Mouse (Mus musculus) gastrocnemius, postnatal 4 days (tissue): ENCODE results near the gene Ece1. TPM values are rescaled to one million over a fixed set of nuclear protein-coding genes. Genes with fewer than 3 reads are reported as not detected.
"Not testable (repeated sequence)": the region's sequence is repeated elsewhere in the genome, so short reads cannot be mapped to it uniquely, and the experiment has no call there.

Experiments used
- DNase-seq, 2 experiments: peaks; one replicate each; pipeline ENCODE4 v3.0.0; 2021 to 2022; ENCODE audit warnings: low spot score in 2 of 2, mixed read lengths in 2 of 2
- long read RNA-seq, 2 experiments: library from polyadenylated mRNA; stranded (forward); transcript quantifications; one replicate each; pipeline ENCODE4 v2.0.0; 2021
- total RNA-seq, 2 experiments: library from RNA; stranded (reverse); gene quantifications; 2 replicates each; pipeline ENCODE4 v1.2.3; 2021

Ece1 gene
- total RNA-seq = 10 to 100 TPM; 64.1 to 73.4 TPM
- long read RNA-seq, experiment 1, full-length matches to known transcripts = 2 of 69 reads
- long read RNA-seq, experiment 1, partial matches to known transcripts = 33 of 69 reads
- long read RNA-seq, experiment 1, other reads (novel, unspliced or antisense) = 34 of 69 reads
- long read RNA-seq, experiment 2, partial matches to known transcripts = 19 of 80 reads
- long read RNA-seq, experiment 2, other reads (novel, unspliced or antisense) = 61 of 80 reads

DNA sequence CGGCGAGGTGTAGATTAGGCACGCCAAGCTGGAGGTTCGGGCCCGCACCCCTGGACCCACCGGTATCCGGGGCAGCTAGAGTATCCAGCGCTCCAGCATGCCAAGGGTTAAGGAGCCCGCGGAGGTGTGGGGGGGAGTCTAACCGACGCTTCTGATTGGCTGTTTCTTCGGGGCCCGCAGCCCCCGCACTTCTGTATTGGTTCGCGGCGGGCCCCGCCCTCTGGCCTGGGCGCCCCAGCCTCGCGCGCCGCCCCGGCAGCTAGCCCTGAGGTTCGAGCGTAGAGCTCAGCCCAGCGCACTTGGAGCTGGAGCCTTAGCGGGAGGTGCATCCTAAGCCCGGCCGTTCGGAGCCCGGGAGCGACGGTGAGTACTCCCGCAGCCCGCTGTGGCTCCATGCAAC is at the start of gene Ece1:
TSS of gene Ece1 (plus strand) at position 219 of the 400 bp plus-strand sequence.
- peak; percentile 89 to 92 for DNase-seq

DNA sequence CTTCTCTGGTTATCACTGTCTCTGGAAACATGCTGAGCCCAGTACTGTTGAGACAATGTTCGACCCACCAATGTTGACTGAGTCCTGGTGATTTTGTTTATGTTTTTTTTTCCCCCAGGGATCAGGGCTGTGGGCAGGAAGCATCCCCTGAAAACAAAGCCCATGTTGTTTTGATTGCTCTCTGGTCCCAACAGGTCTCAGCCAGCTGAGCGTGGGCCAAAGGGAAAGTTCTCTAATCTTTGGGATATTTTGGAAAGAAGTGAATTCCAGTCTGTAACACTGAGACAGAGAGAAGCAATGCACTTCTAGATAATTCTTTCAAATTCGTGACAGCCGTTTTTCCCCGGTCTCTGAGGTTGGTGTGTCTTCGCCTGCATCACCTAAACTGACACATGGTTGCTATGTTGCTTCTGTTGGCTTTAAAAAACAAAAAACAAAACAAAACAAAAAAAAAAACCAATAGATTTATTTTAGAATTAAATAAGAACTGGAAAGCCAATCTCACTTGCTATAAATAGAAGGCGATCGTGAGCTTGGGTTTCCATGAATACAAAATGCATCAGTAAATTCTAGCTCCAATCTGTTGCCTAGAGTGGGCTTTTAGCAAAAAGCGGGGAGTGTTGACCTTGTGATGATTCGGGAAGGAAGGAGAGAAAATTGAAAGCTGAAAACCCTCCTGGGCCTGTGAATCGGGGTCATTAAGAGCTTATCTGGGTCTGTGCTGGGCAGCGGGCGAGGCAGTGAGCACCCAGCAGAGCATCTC is 48.9 kb upstream of the Ece1 start:
- no peak for DNase-seq

GRCm38 (mm10) chr4:137814140-137814539 is 47.9 kb upstream of the Ece1 start:
- DNase-seq = no peak

DNA sequence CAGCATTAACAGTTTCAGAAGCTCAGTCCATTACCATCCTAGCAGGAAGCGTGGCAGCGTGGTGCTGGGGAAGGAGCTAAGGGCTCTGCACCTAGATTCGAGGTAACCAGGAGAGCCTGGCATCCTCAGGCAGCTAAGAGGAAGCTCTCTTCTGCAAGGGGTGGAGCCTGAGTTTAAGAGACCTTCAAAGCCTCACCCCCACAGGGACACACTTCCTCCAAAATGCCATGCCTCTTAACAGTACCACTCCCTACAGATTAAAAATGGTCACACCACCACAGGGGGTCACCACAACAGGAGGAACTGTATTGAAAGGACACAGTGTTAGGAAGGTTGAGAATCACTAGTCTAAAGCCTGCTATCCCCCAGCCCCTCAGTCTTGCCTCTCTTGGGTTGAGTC is 46.6 kb upstream of the Ece1 start:
- no peak for DNase-seq

DNA sequence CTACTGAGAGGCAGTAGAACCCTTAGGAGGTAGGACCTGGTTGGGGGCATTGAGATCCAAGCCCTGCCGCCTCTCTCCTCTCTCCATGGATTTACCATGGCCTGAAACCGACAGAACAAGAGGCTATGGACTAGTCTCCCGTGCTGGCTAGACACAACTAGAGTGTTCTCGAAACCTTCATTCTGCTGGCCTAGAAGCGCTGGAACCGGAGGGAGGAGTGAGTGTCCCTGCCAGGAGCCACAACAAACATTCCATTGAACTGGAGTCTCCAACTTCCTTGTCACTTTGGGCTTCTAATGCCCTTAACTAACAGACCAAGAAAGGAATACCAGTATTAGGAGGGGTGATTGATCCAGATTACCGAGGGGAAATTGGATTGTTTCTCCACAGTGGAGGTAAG is 45.8 kb upstream of the Ece1 start:
- DNase-seq = no peak

- no peak for DNase-seq
Observed at GRCm38 (mm10) chr4:137818341-137818740, 43.7 kb upstream of the Ece1 start.

- DNase-seq = no peak
Observed at GRCm38 (mm10) chr4:137819487-137819886, 42.5 kb upstream of the Ece1 start.

DNA sequence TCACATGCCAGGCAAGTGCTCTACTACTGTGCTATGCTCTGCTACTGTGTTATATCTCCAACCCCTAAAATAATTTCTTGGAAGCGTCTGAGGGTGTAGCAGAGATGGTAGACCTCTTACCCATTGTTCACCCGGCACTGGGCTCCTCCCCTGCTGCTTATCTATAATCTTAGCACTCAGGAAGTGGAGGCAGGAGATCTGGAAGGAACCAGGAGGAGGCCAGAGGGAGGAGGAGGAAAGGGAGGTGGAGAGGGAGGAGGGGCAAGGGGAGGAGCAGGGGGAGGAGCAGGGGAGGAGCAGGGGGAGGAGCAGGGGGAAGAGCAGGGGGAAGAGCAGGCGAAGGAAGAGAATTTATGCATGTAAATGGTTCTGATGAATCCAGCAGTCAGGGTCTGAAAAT is 41.3 kb upstream of the Ece1 start:
- DNase-seq = no peak

DNA sequence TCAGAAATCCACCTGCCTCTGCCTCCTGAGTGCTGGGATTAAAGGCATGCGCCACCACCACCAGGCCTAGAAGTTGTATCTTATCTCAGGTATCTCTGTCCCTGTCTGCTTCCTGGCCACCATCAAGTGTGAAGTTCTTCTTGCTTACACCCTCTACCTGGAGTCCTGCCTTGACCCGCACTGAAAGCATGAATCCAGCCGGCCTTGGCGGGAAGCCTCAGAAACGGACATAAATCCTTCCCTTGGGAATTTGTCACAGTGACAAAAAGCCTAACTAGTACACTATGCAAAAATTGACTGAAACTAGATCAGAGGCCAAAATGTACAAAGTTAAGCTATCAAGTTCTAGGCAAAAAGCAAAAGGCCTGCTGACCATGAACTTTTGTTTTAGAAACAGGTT is 39.5 kb upstream of the Ece1 start:
- no peak for DNase-seq

DNA sequence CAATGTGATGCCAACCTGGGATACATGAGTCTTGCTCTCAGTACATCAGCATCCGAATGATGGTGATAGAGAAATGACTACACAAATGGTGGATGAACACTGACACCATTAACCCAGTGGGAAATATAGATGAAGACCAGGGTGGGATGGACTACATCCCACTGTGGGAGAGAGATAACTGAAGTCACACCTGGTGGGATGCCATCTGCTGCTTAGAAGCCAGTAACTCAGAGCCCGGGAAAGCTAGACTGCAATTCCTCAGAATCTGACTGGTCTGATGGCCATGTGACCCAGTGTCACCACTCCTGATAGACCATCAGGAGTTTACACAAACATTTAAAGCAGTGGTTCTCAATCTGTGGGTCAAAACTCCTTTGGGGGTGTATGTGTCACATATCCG is 38.5 kb upstream of the Ece1 start:
- DNase-seq = no peak

DNA sequence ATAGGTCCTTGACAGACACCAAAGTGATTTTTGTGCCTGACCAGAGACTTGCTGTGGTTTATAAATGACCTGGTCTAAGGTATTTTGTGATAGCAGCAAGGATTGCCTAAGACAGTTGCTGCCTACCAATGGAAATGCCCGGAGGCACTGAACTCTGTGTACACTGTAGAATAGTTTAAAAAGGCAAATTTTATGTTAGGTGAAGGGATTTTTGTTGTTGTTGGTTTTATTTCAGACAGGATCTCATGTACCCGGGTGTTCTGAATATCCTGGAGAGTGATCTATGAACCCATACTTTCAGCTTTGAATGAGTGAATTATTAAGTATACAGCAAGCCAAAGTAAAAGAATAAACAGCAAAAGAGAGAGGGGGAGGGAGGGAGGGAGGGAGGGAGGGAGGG is 37.2 kb upstream of the Ece1 start:
- DNase-seq = no peak

- no peak for DNase-seq
Observed at GRCm38 (mm10) chr4:137830380-137830779, 31.7 kb upstream of the Ece1 start.

DNA sequence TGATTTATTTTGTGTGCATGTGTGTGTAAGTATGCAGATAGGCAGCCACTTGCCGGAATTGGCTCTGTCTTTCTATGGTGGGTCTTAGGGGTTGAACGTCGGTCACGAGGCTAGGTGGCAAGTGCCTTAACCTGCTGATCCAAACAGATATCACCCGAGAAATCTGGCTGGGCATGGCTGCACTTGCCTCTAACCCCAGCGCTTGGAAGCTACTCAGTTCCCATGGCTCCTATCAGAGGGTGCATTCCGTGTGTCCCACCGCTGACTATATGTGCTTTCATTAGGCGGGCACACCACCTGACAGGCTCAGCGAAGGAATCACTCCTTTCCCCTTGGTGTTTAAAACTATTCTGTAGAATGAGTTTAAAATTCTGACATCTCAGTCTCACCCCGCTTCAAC is 30.4 kb upstream of the Ece1 start:
- no peak for DNase-seq

GRCm38 (mm10) chr4:137835624-137836337 is 26.3 kb upstream of the Ece1 start:
- peak in 1 of 2 experiments; percentile 72 for DNase-seq

GRCm38 (mm10) chr4:137836741-137837140 is 25.3 kb upstream of the Ece1 start:
- DNase-seq = no peak

DNA sequence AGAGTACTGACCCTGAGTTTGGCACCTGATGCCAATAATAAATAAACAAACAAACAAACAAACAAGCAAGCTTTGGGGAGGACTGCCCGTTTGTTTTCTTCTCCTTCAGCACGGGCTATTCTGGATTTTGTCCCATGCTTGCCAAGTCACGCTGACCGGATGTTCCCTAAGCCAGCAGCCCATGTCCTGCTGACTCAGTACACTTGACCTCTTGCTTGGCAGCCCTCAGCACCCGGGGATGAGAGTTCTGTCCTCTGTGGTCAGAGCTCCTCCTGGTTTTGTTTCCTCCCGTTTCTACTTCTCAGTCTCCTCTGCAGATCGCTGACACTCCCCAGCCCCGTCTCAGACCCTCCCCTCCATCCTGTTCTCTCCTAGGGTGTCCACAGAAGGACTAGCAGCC is 24.2 kb upstream of the Ece1 start:
- no peak for DNase-seq

DNA sequence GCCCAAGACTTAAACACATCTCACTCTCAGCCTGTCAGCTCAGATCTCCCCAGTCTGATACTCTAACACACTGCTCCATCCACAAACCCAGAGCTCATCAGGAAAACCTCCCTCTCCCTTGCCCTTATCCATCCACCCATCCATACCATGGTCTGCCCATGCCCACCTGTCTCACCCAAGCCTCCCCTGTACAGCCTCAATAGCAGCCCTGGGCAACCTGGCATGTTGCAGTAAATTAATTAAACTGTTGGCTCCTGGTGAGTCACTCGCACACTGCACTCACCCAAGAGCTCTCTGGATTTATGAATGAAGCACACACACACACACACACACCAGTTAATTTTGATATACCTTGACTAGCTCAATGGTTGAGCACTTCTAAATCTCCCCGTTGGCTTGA is 23.2 kb upstream of the Ece1 start:
- no peak for DNase-seq

- no peak for DNase-seq
Observed at GRCm38 (mm10) chr4:137839452-137839851, 22.6 kb upstream of the Ece1 start.

DNA sequence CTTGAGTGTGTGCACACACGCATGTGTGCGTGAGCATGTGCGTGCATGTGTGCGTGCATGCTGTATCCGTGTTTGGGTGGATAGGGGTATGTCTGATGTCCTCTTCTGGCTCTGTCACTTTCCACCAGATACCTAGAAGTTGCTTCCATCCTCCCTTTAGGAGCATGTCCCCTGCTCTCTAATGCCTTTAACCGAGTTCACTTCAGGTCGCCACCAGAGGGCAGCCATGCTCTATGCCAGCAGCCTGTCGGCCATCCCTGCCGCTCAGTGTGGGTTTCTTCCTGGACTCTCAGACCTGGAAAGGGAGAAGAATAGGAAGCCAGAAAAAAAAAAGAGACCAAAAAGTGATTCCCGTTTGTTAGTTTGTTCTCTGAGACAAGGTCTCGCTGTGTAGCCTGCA is 17.4 kb upstream of the Ece1 start:
- peak; percentile 60 to 81 for DNase-seq

DNA sequence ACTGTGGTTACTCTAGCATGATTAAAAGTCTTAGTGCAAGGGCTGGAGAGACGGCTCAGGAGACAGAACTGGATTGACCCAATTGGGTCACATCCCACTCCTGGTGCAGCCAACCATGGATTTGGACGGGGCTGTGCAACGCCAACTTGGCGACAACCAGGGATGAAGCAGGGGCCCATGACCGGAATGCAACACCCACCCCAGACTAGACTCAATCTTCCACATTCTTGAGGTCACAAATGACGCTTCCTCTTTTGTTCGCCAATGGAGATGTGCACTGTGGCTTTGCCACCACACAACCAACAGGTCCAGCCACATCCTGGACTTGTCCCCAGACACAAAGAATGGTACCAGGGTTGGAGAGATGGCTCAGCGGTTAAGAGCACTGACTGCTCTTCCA is 14.4 kb upstream of the Ece1 start:
- not testable (repeated sequence) for DNase-seq

DNA sequence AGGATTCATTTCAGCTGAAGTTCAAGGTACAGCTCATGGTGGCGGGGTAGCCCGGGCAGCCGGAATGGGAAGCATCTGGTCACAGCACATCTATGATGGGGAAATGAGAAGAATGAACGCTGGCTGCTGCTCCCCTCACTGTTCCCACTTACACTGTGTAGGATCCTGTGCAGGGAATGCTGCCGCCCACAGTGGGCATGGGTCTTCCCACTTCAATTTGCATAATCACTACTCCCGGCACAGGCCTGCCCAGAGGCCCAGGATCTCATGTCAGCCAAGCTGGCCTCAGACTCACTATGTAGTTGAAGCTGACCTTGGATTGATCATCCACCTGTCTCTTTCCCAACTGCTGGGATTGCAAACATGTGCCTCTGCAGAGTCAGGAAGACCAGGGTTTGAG is 11.9 kb upstream of the Ece1 start:
- no peak for DNase-seq

- DNase-seq = peak in 1 of 2 experiments; percentile 54
Observed at GRCm38 (mm10) chr4:137851484-137851883, 10.6 kb upstream of the Ece1 start.
